Mouse (Mus musculus) monocyte, adult 2 months (primary cell): ENCODE measurements around the gene Zfp428.
"Not testable (repeated sequence)": the region's sequence is repeated elsewhere in the genome, so short reads cannot be mapped to it uniquely, and the experiment has no call there.

Experiments used
- DNase-seq, 2 experiments: peaks; one replicate each; pipeline ENCODE4 v3.0.0; 2022; ENCODE audit warnings: low spot score in 2 of 2, low read depth in 1 of 2

The Zfp428 gene

GRCm38 (mm10) chr7:24519130-24519529 is 12.3 kb downstream of the Zfp428 start:
- no peak for DNase-seq

DNA sequence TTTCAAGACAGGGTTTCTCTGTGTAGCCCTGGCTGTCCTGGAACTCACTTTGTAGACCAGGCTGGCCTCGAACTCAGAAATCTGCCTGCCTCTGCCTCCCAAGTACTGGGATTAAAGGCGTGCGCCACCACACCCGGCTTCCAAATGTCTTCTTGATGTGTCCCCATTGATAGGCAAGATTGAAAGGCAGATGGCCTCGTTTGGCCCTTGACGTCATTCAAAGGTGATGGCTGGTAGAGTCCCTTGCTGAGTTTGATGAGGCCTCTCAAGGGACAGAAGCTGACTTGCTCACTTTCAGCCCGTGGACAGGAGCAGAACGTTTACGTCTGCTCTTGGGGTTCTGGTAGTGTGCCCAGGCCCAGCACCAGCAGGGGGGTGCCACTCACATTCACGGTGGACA is 13.2 kb downstream of the Zfp428 start:
- not testable (repeated sequence) for DNase-seq

GRCm38 (mm10) chr7:24522805-24523204 is 16.0 kb downstream of the Zfp428 start:
- no peak for DNase-seq

DNA sequence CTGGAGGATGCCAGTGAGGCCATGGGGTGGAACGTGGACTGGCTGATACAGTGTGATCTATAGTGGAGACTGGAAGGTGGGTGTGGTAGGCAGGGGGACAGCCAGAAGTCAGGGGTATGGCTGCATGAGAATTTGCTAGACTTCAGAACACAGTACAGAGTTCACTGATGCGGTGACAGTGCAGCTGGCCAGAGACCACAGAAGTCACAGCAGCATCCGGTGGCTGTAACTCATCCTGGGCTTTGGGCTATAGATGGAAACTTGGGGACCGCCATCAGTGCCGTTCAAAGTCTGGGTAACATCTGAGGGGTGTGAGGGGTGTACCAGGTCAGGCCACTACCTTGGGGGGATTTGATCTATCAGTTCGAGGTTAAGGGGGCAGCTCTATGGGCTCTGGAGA is 16.9 kb downstream of the Zfp428 start:
- no peak for DNase-seq

DNA sequence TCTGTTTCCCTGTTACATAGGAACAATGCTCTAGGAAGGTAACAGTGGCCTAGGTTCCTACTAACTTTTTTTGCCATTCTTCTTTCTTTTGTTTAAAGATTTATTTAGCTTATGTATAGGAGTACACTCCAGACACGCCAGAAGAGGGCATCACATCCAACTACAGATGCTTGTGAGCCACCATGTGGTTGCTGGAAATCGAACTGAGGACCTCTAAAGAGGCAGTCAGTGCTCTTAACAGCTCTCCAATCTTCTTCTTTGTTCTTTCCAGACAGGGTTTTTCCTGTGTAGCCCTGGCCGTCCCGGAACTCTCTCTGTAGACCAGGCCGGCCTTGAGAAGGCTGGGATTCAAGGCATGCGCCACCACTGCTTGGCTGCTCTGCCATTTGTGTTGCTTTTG is 18.2 kb downstream of the Zfp428 start:
- DNase-seq, result no peak

DNA sequence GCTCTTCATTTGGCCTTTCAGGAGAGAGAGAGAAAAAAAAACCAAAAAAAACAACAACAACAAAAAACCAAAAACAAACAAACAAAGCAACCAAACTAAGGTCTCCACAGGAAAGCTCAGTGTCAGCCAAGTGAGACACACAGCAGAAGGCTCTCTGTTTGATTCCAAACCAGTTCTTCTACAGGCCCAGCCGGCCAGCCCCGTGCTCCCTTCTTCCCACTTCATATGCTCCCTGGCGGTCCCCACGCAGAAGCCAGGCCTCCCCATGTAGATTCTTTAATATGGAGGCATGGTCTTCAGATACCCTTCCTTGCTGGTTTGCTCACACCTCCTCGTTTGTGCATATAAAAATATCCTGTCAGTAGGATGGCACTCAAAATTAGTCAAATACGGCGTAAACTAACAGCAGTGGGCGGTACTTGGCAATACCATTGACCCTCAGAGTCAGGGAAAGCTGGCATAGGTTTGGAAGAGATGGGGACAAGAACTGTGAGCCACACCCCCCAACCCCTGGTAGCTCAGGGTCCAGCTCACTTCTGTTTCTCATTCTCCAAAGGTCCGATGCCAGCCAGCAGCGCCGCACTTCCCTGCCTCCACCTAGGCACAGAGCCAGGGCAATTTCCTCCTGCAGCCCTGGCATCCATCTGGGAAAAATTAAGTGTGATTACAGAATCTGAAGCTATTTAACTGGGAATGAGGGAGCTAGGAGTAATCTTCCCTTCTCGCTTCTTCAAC is 19.0 kb downstream of the Zfp428 start:
- no peak for DNase-seq

GRCm38 (mm10) chr7:24528861-24529260 is 22.1 kb downstream of the Zfp428 start:
- no peak for DNase-seq

GRCm38 (mm10) chr7:24529580-24529979 is 22.8 kb downstream of the Zfp428 start:
- DNase-seq, result no peak

- DNase-seq, result peak; percentile 93 to 96
Observed at GRCm38 (mm10) chr7:24530062-24530931, 23.5 kb downstream of the Zfp428 start, which contains the start of gene Irgq. TSS of gene Irgq (plus strand) at chr7:24530689.

- DNase-seq, result peak in 1 of 2 experiments; percentile 30
Observed at GRCm38 (mm10) chr7:24531211-24531971, 24.6 kb downstream of the Zfp428 start.

DNA sequence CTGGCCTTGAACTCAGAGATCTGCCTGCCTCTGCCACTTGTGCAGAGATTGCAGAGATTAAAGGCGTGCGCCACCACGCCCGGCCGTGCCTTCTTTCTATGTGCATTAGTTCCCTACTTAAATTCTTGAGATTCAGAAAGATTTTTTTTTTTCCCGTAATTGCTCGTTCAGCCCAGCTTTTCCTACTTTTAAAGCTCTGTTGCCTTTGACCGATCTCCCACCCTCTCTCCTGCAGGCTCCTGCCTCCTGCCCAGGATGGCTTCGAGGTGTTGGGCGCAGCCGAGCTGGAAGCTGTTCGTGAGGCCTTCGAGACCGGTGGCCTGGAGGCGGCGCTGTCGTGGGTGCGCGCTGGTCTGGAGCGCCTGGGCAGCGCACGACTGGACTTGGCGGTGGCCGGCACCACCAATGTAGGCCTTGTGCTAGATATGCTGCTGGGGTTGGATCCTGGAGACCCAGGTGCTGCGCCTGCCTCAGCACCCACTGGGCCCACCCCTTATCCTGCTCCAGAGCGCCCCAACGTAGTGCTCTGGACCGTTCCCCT is 26.3 kb downstream of the Zfp428 start:
- DNase-seq, result no peak

DNA sequence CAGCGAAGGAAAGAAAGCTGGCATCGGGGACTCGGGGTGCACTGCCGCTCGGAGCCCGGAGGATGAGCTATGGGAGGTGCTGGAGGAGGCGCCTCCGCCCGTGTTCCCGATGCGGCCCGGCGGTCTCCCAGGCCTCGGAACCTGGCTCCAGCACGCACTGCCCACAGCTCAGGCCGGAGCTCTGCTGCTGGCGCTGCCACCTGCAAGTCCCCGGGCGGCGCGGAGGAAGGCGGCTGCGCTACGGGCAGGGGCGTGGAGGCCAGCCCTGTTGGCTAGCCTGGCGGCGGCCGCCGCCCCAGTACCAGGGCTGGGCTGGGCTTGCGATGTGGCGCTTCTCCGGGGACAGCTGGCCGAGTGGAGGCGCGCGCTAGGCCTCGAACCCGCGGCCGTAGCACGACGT is 27.0 kb downstream of the Zfp428 start:
- DNase-seq, result no peak

DNA sequence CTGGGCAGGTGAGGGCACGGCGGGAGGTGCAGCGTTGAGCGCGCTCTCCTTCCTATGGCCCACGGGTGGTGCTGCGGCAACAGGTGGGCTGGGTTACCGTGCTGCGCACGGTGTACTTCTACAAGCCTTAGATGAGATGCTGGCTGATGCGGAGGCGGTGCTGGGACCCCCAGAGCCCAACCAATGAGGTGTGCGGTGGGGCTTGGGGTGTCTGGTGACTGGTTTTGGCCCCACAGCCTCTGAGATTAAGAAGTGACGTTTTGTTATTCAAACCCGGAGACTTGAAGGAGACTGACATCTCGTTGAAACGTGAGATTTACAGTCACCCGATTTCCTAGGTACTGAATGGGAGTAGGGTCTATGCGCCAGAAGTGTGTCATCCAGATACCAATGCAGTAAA is 27.5 kb downstream of the Zfp428 start:
- no peak for DNase-seq

DNA sequence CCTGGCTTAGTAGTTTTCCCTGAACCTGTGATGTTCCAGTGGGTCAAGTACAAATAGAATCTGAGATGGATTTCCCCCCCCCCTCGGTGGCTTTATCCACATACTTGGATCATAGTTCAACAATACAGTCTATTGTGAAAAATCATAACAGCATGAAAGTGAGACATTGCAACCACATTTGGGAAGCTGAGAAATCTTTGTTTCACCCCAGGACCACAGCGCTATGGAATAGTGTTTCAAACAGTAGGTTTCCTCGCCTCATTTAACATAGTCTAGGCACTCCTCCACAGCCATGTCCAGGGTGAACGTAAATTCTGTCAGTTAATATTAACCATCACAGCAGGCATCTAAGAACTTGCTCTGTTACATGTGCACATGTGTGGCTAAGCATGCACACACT is 30.3 kb downstream of the Zfp428 start:
- no peak for DNase-seq

GRCm38 (mm10) chr7:24537591-24537990 is 30.8 kb downstream of the Zfp428 start:
- DNase-seq, result no peak

DNA sequence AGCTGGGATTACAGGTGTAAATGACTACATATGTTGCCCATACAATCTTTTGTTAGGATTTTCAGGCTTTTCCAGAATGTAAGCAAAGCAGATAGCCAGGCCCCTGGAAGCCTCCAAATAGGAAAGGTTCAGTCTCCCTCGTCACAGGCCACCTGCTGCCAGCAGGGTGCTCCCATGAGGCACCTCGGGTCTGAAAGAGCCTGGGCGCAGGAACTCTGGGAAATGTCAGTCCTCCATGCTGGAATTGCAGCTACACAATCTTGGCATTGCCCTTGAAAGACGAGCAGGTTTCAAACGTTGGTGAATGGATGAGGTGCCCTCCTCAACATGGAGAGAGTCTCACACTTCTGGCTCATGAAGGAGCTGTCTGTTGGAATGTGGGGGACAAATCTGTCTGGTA is 31.3 kb downstream of the Zfp428 start:
- DNase-seq, result no peak

GRCm38 (mm10) chr7:24538701-24539100 is 31.9 kb downstream of the Zfp428 start:
- DNase-seq, result no peak

DNA sequence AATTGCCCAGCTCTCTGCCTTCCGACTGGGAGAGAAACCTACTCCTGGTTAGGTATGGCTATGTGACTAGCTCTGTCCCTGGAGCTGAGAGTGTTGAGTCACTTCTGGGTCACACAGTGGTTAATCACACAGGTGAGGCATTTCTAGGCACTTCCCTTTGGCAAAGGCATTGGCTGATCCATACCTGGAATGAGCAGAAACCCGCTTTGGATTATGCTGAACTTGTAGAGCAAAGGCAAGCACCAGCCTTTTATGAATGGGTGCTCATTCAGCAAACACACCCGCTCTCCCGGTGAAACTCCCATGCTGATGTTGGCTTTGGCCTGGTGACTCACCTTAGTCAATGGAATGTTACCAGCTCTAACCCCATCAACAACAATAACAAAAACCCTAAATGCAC is 32.9 kb downstream of the Zfp428 start:
- DNase-seq, result no peak

DNA sequence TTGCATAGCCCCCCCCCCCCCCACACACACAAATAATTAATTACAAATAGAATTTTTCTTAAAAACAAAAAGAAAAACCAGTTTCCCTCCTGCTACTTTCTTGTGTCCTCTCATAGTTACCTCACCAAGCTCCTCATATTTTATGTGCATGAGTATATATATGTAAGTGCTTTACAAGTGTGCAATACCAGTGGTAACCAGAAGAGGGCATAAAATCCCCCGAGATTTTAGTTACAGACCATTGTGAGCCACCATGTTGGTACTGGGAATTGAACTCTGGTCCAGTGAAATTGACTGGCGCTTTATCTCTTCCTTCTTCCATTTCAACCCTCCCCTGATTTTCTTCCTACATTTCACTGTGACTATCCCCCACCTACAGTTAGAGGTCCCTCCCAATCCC is 37.7 kb downstream of the Zfp428 start:
- no peak for DNase-seq

GRCm38 (mm10) chr7:24546068-24546614 is 39.3 kb downstream of the Zfp428 start, which contains the start of the genes Pinlyp and Xrcc1:
TSS of gene Pinlyp (minus strand) at chr7:24546118.
TSS of gene Xrcc1 (plus strand) at chr7:24546289.
- no peak for DNase-seq
